Mouse (Mus musculus) thymus, adult 18-20 months (tissue): ENCODE measurements around the gene Entr1.
A peak's percentile ranks its signal among the peaks of the same experiment; 100 is the strongest.

Experiments
- DNase-seq, 2 experiments: peaks; one replicate each; pipeline ENCODE4 v3.0.0; 2022; ENCODE audit warnings: mixed read lengths in 2 of 2

The Entr1 gene

GRCm38 (mm10) chr2:26389154-26389690 is at the start of gene Entr1, which contains the start of gene Pmpca:
Entr1 (minus strand) TSS chr2:26389316.
Pmpca (plus strand) TSS chr2:26389339.
- peak; percentile 72 for DNase-seq

- no peak for DNase-seq
Observed at GRCm38 (mm10) chr2:26438373-26438772, 49.3 kb upstream of the Entr1 start.

GRCm38 (mm10) chr2:26437221-26437620 is 48.1 kb upstream of the Entr1 start:
- no peak for DNase-seq

DNA sequence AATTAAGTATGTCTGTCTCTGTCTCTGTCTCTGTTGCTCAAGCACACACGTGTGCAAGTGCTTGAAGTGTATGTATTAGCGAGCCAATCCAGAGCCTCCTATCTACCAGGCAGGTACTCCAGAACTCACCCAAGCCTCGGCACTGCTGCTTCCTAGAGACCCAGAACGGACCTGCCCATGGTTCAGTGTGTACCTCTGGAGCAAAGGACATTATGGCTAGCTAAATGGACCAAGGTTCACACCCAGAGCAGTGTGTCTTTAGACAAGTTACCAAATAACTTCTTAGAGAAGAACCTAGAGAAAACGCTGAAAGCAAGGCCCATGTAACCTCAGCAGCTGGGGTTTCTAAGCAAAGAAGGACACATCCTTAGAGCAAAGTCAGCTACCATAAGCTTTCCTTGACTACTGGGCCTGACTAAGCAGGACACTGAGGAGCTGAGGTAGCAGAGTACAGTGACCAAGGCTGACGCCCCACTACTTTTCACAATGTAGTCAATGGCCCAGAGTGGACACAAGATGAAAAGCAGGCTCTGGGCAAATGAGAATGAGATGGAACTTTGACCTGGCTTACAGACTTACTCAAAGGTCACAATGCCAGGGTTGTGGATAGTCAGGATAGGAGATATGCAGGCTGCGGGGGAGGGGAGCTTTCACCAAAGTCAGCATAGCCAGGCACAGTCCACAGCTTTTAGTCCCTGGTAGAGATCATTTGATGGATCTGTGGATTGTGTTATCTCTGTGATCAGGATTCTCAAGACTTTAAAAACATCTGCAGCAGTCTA is 45.9 kb upstream of the Entr1 start:
- no peak for DNase-seq

GRCm38 (mm10) chr2:26429851-26430250 is 40.7 kb upstream of the Entr1 start:
- no peak for DNase-seq

DNA sequence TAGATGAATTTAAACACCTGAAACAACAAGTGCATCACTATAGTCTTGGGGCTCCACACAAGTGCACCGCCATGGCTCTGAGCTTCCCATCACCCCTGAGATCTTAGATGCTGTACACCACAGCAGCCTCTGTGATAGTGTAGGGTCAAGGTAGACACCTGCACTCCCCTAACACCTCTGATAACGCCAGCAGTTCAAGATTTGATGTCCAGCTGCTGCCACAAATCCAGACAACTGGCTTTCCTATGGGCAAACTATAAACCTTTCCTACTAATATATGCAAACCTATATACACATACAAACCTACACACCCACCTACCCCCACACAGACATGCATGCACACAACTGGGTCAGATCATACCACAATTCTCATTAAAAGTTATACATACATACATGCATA is 35.4 kb upstream of the Entr1 start:
- DNase-seq = no peak

- DNase-seq = no peak
Observed at GRCm38 (mm10) chr2:26423086-26423485, 34.0 kb upstream of the Entr1 start.

DNA sequence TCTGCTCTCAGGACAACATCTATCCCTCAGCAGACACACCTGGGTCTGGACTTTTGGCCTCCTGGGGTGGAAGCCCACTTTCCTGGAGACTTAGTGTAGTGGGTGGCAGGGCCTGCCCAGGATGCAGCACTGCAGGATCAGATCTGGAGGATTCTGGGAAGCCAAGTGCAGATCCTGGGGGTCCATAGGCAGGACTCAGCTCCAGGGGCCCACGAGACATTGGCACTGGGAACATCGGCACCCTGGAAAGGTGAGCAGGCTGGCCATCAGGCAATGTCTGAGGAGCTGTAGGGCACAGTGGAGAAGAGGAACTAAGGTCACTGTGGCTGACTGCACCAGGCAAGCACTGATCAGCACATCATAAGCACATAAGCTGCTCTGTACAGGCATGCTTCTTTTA is 32.9 kb upstream of the Entr1 start:
- DNase-seq = no peak

DNA sequence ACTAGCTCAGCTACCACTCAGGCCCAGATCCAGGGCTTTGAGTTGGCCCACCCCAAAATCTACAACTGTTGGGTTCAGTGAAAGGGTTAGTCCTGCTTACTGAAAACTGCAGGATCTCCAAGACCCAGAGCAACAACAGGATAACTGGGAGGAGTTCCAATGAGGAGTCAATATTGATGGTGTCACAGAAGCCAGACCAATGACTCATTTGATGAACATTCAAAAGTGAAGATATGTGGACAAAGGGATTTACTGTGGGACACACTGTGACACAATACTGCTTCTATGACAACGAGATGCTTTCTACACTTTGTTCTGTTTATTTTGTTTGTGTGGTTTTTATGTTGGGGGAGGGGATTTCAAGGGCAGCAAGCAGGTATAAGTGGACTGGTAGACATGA is 29.0 kb upstream of the Entr1 start:
- DNase-seq = no peak

- no peak for DNase-seq
Observed at GRCm38 (mm10) chr2:26417066-26417465, 27.9 kb upstream of the Entr1 start.

DNA sequence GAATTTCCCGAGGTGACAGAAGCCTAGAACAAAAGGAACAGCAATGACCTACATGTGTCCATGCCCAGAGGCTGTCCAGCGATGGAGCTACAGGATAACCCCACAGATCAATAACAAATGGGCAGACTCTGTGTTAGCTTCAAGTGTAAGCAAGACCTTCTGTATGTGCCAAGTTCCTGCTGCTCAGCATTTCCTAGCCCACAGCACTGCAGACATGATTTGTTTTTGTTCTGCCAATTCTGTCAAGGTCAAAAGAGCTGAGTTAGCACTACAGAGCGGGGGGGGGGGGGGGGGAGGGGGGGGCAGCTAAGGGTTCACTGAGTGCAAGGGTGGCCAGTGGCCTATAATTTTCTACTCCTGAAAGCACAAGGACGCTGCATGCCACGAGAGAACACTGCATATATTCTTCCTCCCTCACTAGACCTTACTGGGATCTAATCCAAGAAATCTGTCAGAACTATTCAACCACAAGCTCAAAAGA is 21.9 kb upstream of the Entr1 start:
- DNase-seq = no peak

- DNase-seq = no peak
Observed at GRCm38 (mm10) chr2:26410091-26410490, 21.0 kb upstream of the Entr1 start.

DNA sequence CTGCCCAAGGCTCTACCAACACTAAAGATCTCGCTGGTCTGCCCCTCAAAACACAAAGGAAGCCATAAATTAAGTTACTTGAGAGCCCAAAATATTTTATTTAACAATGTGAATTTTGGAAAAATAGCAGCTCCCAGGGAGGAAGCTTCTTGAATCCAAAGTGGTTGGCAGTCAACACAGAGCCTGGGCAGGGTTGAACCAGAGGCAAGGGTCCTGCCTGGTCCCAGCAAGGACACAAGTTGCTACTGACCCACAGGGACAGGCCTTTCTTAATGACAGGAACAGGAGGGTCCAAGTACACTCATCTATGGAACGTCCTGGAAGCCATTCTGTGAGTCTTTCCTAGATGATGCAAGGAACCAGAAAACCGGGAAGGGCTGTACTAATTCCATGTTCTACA is 20.2 kb upstream of the Entr1 start:
- no peak for DNase-seq

DNA sequence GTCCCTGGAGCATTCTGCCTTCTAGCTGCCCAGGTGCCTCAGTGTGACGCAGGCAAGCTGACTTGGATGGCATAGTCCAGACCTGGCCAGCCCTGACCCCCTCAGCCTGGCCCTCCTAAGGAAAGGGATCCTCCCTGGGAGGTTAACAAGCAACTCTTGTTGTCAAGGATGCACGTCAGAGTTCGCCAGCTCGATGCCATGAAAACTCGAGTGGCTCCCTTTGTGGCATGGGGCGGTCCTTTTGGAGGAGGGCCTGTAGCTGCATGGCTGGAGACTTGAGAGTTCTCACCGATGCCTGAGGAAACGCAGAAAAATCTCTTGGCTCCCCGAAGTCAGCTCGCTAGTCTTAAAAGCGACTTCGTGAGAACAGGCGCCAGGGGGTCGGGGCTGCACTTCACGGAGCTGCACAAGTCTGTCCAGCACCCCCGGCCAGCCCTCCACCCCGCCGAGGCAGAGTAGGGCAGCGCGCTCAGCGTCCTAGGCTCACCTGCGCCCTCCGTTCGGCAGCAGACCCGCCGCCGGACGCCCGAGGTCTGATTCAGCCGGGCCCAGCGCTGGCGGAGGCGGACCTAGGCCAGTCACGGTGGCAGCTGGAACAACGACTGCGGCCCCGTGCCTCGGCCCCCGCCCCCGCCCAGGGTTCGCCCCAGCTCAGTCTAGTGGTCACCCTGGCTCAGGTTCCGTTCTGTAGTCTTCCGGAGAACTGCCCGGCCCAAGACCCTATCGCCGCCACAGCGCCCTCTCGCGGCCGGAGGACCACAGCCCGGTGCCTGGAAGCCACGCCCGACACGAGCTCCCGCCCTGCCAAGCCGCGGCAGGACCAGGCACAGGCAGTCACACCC is 19.6 kb upstream of the Entr1 start, which contains the start of gene Inpp5e:
Gene Inpp5e (minus strand): TSS at position 689 of the 842 bp plus-strand sequence.
- DNase-seq = peak; percentile 84

DNA sequence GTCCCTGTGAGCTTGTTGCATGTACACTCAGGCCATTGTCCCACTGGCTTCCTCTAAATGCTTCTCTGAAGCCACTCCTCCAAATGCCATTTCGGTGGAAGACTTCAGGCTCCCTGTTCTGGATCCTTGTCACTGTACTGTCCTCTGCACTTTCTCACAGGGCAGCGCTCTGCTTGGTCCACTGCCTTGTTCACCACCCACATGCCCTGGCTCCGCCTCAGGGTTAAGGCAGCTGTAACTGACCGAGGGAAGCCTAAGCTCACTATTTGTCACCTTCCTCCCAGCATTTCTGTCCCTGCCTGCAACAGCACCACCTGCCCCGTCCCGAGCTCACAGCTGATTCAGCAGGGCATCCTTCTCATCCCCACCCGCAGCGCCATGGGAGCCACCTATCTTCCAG is 14.2 kb upstream of the Entr1 start:
- DNase-seq = no peak

DNA sequence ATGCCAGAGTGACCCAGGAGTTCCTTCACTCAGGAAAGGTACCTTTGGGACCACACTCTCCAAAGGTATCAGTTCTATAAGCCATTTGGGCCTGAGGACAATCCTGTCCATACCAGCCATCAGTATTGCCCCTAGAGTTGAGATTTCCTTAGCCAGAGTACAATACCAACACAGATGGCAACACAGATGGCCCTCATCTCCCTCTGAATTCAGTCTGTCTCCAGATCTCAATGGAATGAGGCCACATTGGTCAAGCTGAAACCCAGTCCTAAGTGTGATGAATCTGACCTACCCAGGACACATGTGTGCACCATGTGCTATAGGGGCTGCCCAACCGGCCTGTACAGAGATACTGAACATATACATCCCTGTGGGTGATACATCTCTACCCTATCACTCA is 13.1 kb upstream of the Entr1 start:
- DNase-seq = no peak

DNA sequence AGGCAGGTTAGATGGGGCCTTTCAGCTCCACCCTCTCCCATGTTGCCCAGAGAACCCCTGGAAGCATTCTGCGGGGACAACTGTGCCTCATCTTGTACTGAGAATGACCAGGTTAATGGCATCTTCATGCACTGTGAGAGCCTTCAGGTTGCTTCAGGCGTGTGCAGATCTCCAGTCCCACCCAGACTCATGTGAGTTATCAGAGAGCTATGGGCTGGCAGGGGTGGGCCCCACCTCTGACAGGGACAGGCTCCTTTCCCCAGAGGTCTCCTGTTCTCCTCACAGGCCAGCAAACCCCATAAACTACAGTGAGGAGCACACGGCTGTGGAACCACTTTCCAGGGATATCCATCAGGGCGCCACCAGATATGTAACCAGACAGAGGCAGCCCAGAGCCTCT is 11.9 kb upstream of the Entr1 start:
- DNase-seq = no peak

DNA sequence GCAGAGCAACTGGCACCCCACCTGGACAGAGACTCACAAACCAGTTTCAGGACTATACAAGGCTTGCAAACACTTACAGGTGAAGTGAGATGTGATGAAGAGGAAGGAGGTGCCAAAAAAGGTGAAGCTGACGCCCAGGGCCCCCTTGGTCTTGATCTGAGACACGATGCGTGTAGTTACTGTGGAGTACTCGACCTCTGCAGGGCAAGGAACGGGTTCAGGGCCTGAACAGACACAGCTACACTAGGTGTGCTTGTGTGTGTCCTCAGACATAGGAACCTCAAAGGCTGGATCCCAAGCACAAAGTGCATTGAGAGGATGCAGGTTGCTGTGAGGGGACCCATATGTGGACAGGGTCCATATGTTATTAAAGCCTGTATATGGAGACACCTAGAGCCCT is 11.2 kb upstream of the Entr1 start:
- no peak for DNase-seq

- no peak for DNase-seq
Observed at GRCm38 (mm10) chr2:26399647-26400046, 10.5 kb upstream of the Entr1 start.

DNA sequence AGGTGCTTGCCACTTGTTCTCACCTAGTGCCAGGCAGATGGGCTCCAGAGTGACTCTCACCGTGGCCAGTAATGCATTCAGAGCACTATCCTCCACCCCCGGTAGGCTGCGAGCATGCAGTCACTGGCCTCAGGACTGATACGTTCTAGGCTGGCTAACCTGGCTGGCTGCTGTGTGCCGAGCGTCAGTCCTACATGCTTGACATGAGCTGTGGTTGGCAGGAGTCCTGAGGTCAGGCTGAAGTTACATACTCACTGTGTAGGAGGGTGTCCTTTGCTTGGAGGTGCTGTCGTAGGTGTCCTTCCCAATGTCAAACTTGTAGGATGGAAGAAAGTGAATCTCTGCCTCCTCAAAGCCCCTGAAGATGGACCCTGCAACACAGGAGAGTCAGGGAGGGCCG is 9.9 kb upstream of the Entr1 start:
- no peak for DNase-seq

DNA sequence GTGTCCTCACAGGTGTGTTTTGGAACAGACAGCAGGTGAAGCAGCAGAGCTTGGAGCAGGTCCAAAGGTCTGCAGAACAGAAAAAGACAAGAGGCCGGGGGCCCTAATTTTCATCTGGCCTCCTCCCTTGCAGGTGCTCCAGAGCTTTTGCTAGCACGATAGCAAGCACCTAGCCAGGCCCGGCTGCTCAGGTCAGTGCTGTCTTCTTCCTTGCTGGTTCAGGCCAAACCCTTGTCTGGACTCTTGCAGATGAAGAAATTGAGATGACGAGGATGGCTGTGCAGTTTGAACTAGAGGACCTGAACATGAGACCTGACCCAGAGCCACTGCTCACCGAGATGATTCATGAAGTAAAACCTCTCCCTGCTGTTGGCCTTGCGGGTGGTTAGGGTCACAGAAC is 2.5 kb upstream of the Entr1 start:
- no peak for DNase-seq

DNA sequence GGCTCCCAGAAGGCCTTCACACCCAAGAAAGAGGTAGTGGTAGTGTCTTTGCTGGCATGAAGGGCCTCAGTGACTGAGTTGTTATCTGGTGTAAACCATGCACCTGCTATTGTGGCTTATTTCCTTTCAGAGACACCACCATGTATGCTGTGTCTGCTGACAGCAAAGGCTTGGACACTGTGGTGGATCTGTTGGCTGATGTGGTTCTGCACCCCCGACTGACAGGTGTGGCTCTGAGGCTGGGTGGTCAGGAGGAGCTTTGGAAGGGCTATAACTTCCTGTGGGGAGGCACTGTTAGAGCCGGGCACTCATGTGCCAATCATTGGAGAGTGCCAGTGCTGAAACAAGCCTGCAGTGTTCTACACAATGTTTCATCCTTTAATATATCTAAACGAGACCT is 1.8 kb upstream of the Entr1 start:
- DNase-seq = no peak

DNA sequence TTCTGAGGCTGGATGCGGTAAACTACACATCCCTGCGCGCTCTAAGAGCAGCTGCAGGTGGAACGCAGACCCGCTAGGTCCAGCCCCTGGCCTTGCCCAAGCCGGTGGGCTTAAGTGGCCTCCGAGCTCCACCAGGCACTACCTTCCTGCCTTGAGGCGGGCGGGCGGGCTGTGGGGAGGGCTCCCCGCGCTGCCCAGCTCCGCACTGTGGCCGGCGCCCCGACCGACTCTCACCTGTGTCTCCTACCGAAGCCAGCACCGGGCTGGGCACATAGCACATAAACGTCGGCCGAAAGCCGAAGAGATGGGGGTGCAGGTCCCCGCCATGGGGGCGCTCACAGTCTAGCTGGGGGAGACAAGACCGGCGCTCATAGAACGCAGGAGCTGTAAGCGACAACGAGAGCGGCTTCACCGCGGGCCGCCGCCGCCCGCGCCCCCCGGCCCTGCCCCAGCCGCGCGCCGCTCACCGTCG is 398 bp downstream of the Entr1 start:
- DNase-seq = peak in 1 of 2 experiments; percentile 58
